Mouse (Mus musculus): ENCODE results near the gene Crabp1. TPM values are rescaled to one million over a fixed set of nuclear protein-coding genes. Genes with fewer than 3 reads are reported as not detected.

The Crabp1 gene
- polyA plus RNA-seq, 1 experiment: 0.21 TPM

GRCm38 (mm10) chr9:54765336-54766085, 963 bp downstream of the Crabp1 start:
- DNase-seq (ENCODE audit: low read depth in 1 of 2, low spot score in 2 of 2): no peak
- Histone ChIP-seq H3K4me1 (ENCODE audit: control insufficient read depth, insufficient read depth, insufficient read length) (no peaks in the 10 kb centered on the region), H3K27ac (ENCODE audit: insufficient read depth, low read length) (no peak overlapping the region), H3K4me3 (ENCODE audit: extremely low read depth, insufficient read depth, insufficient read length) (no peak overlapping the region), H3K36me3 (ENCODE audit: control insufficient read depth, insufficient read depth, low read length) (no peaks in the 10 kb centered on the region), H3K27me3 (ENCODE audit: control insufficient read depth, insufficient read depth, low read length) (peaks cover 9% of the 10 kb centered on the region)
- 4% methylated on average over 41 of the region's 41 CpGs for WGBS
- no peak for TF ChIP-seq CTCF (IDR thresholded peaks at IDR 0.05; ENCODE audit: extremely low read depth, insufficient read depth, insufficient read length, insufficient replicate concordance)
- no peak for TF ChIP-seq POLR2A (IDR thresholded peaks at IDR 0.05; ENCODE audit: low read depth, low read length)

GRCm38 (mm10) chr9:54770140-54770780, 5.7 kb downstream of the Crabp1 start:
- no peak for DNase-seq (ENCODE audit: low read depth in 1 of 2, low spot score in 2 of 2)
- H3K36me3 ChIP-seq (ENCODE audit: control insufficient read depth, insufficient read depth, low read length): no peaks in the 10 kb centered on the region
- WGBS: 69% methylated on average over 11 of the region's 11 CpGs
- TF ChIP-seq POLR2A (IDR thresholded peaks at IDR 0.05; ENCODE audit: low read depth, low read length) (no peak), CTCF (IDR thresholded peaks at IDR 0.05; ENCODE audit: extremely low read depth, insufficient read depth, insufficient read length, insufficient replicate concordance) (no peak)
- no peak overlapping the region for H3K27ac ChIP-seq (ENCODE audit: insufficient read depth, low read length)
- no peaks in the 10 kb centered on the region for H3K4me1 ChIP-seq (ENCODE audit: control insufficient read depth, insufficient read depth, insufficient read length)
- no peak overlapping the region for H3K4me3 ChIP-seq (ENCODE audit: extremely low read depth, insufficient read depth, insufficient read length)
- peaks cover 5% of the 10 kb centered on the region for H3K27me3 ChIP-seq (ENCODE audit: control insufficient read depth, insufficient read depth, low read length)

- H3K4me1 ChIP-seq (ENCODE audit: control insufficient read depth, insufficient read depth, insufficient read length): no peaks in the 10 kb centered on the region
- no peak overlapping the region for H3K4me3 ChIP-seq (ENCODE audit: extremely low read depth, insufficient read depth, insufficient read length)
- no peak overlapping the region for H3K27ac ChIP-seq (ENCODE audit: insufficient read depth, low read length)
- H3K27me3 ChIP-seq (ENCODE audit: control insufficient read depth, insufficient read depth, low read length): no peaks in the 10 kb centered on the region
- no peak for DNase-seq (ENCODE audit: low read depth in 1 of 2, low spot score in 2 of 2)
- TF ChIP-seq CTCF (IDR thresholded peaks at IDR 0.05; ENCODE audit: extremely low read depth, insufficient read depth, insufficient read length, insufficient replicate concordance) (no peak), POLR2A (IDR thresholded peaks at IDR 0.05; ENCODE audit: low read depth, low read length) (no peak)
- WGBS: 77% methylated on average over 13 of the region's 13 CpGs
- no peaks in the 10 kb centered on the region for H3K36me3 ChIP-seq (ENCODE audit: control insufficient read depth, insufficient read depth, low read length)
These were observed 12.0 kb downstream of the Crabp1 start for GRCm38 (mm10) chr9:54776451-54776982.

GRCm38 (mm10) chr9:54779280-54779679, 14.7 kb downstream of the Crabp1 start:
- Histone ChIP-seq H3K27me3 (ENCODE audit: control insufficient read depth, insufficient read depth, low read length) (no peaks in the 10 kb centered on the region), H3K27ac (ENCODE audit: insufficient read depth, low read length) (no peak overlapping the region), H3K4me3 (ENCODE audit: extremely low read depth, insufficient read depth, insufficient read length) (no peak overlapping the region), H3K36me3 (ENCODE audit: control insufficient read depth, insufficient read depth, low read length) (no peaks in the 10 kb centered on the region), H3K4me1 (ENCODE audit: control insufficient read depth, insufficient read depth, insufficient read length) (no peaks in the 10 kb centered on the region)
- DNase-seq (ENCODE audit: low read depth in 1 of 2, low spot score in 2 of 2): no peak
- WGBS: 81% methylated on average over 8 of the region's 8 CpGs
- TF ChIP-seq POLR2A (IDR thresholded peaks at IDR 0.05; ENCODE audit: low read depth, low read length) (no peak), CTCF (IDR thresholded peaks at IDR 0.05; ENCODE audit: extremely low read depth, insufficient read depth, insufficient read length, insufficient replicate concordance) (no peak)

- TF ChIP-seq CTCF (IDR thresholded peaks at IDR 0.05; ENCODE audit: extremely low read depth, insufficient read depth, insufficient read length, insufficient replicate concordance) (no peak), POLR2A (IDR thresholded peaks at IDR 0.05; ENCODE audit: low read depth, low read length) (no peak)
- no peak for DNase-seq (ENCODE audit: low read depth in 1 of 2, low spot score in 2 of 2)
These were observed 18.0 kb downstream of the Crabp1 start for GRCm38 (mm10) chr9:54782504-54782903.

GRCm38 (mm10) chr9:54784003-54784402, 19.5 kb downstream of the Crabp1 start:
- TF ChIP-seq POLR2A (IDR thresholded peaks at IDR 0.05; ENCODE audit: low read depth, low read length): no peak
- no peak for TF ChIP-seq CTCF (IDR thresholded peaks at IDR 0.05; ENCODE audit: extremely low read depth, insufficient read depth, insufficient read length, insufficient replicate concordance)
- H3K4me1 ChIP-seq (ENCODE audit: control insufficient read depth, insufficient read depth, insufficient read length): no peaks in the 10 kb centered on the region
- 81% methylated on average over 3 of the region's 3 CpGs for WGBS

More at GRCm38 (mm10) chr9:54782504-54782903, 18.0 kb downstream of the Crabp1 start:
- Histone ChIP-seq H3K36me3 (ENCODE audit: control insufficient read depth, insufficient read depth, low read length) (no peaks in the 10 kb centered on the region), H3K27ac (ENCODE audit: insufficient read depth, low read length) (no peak overlapping the region), H3K4me3 (ENCODE audit: extremely low read depth, insufficient read depth, insufficient read length) (no peak overlapping the region), H3K27me3 (ENCODE audit: control insufficient read depth, insufficient read depth, low read length) (no peaks in the 10 kb centered on the region; the same call in 1 of the 2 replicates), H3K4me1 (ENCODE audit: control insufficient read depth, insufficient read depth, insufficient read length) (no peaks in the 10 kb centered on the region)
- 86% methylated on average over 15 of the region's 15 CpGs for WGBS

More at GRCm38 (mm10) chr9:54784003-54784402, 19.5 kb downstream of the Crabp1 start:
- Histone ChIP-seq H3K27ac (ENCODE audit: insufficient read depth, low read length) (no peak overlapping the region), H3K36me3 (ENCODE audit: control insufficient read depth, insufficient read depth, low read length) (no peaks in the 10 kb centered on the region), H3K27me3 (ENCODE audit: control insufficient read depth, insufficient read depth, low read length) (no peaks in the 10 kb centered on the region; the same call in 1 of the 2 replicates), H3K4me3 (ENCODE audit: extremely low read depth, insufficient read depth, insufficient read length) (no peak overlapping the region)
- DNase-seq (ENCODE audit: low read depth in 1 of 2, low spot score in 2 of 2): no peak
